Comparison of ENCODE assay signal across 25 mouse cellular contexts in the genomic region with DNA sequence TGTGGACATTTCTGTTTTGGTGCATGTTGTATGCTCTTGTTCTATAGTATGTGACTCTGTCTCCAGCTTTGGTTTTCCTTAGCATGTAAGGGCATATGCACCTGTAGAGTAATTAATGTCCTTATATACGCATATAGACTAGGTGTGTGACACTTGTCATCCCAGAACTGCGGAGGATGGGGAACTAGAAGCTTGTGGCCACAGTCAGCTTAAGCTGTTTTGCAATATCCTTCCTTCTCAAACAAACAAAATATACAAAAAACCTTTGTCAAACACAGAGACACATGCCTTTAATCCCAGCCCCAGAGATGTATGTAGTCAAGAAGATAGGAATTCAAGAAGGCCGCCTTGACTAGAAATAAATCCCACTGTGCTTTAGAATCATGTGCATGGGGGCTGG. TPM values are rescaled to one million over a fixed set of nuclear protein-coding genes. Genes with fewer than 3 reads are reported as not detected.
DNase-seq lines count a peak whose midpoint lies in the region; ATAC-seq and TF ChIP-seq lines count a peak whose summit lies in the region.
"Had no signal": no experiment of that assay in that cellular context is flagged by ENCODE, and none has a peak within 500 bp of the region (broad histone marks: within the 10 kb centered on the region; RNA-seq: fewer than 3 reads in every experiment).

No protein-coding gene starts in this region.

- TF ChIP-seq CTCF in bone marrow macrophage, adult 2 months (IDR thresholded peaks at IDR 0.05; ENCODE audit: low read depth, low read length): no peak

- H3K36me3 ChIP-seq in liver, embryonic 11.5 days (ENCODE audit: control insufficient read depth, insufficient read depth, low read length): peaks cover 24% of the 10 kb centered on the region

- WGBS in liver, embryonic 11.5 days: 92% methylated on average over 3 of the region's 3 CpGs

- no peak overlapping the region for H3K4me2 ChIP-seq in liver, embryonic 11.5 days
- H3K4me2 ChIP-seq: embryonic facial prominence, embryonic 12.5 days; forebrain, embryonic 13.5 days; forebrain, embryonic 15.5 days had no signal

- peaks cover 29% of the 10 kb centered on the region for H3K4me1 ChIP-seq in bone marrow macrophage, adult 2 months (ENCODE audit: control insufficient read depth, insufficient read depth, low read length)
- no peaks in the 10 kb centered on the region for H3K4me1 ChIP-seq in liver, embryonic 11.5 days (replicated peaks; ENCODE audit: control insufficient read depth, insufficient read depth, low read length)
- H3K4me1 ChIP-seq: embryonic facial prominence, embryonic 10.5 days; embryonic facial prominence, embryonic 12.5 days; forebrain, embryonic 15.5 days had no signal

- H3K27me3 ChIP-seq in liver, embryonic 11.5 days (replicated peaks; ENCODE audit: control insufficient read depth, insufficient read depth, low read length): no peaks in the 10 kb centered on the region
- H3K27me3 ChIP-seq: CH12.LX; embryonic facial prominence, embryonic 12.5 days; forebrain, embryonic 13.5 days; forebrain, embryonic 15.5 days; Patski had no signal

- no peak for TF ChIP-seq POLR2A in bone marrow macrophage, adult 2 months (IDR thresholded peaks at IDR 0.05; ENCODE audit: borderline replicate concordance, low read depth, low read length)

- H3K9me3 ChIP-seq in liver, embryonic 11.5 days (ENCODE audit: control insufficient read depth, low read length): no peaks in the 10 kb centered on the region
- H3K9me3 ChIP-seq: embryonic facial prominence, embryonic 10.5 days; embryonic facial prominence, embryonic 12.5 days; forebrain, embryonic 13.5 days; forebrain, embryonic 15.5 days; G1E had no signal

- H3K4me3 ChIP-seq in bone marrow macrophage, adult 2 months (ENCODE audit: insufficient read depth, low read length): no peak overlapping the region
- H3K4me3 ChIP-seq in liver, embryonic 11.5 days (ENCODE audit: low read depth, low read length): no peak overlapping the region
- H3K4me3 ChIP-seq: embryonic facial prominence, embryonic 10.5 days; embryonic facial prominence, embryonic 12.5 days; forebrain, embryonic 13.5 days; forebrain, embryonic 15.5 days had no signal

- peak; percentile 68 for ATAC-seq in granulocyte monocyte progenitor cell, adult 5-6 weeks (replicated peaks; ENCODE audit: poor library complexity, severe bottlenecking)
- ATAC-seq in liver, embryonic 11.5 days (replicated peaks; ENCODE audit: low FRiP score): no peak
- ATAC-seq: activated CD4-positive, CD25-positive, alpha-beta regulatory T cell, adult 4 months; CD4-positive, CD25-positive, alpha-beta regulatory T cell, adult 4 months; forebrain, embryonic 15.5 days; forebrain, postnatal 0 days; Patski had no signal

- H3K27ac ChIP-seq in bone marrow macrophage, adult 2 months (ENCODE audit: insufficient read depth, low read depth, low read length): peak overlapping the region; percentile 55
- no peak overlapping the region for H3K27ac ChIP-seq in liver, embryonic 11.5 days (ENCODE audit: low read depth, low read length)
- H3K27ac ChIP-seq: embryonic facial prominence, embryonic 10.5 days; embryonic facial prominence, embryonic 12.5 days had no signal

- no peak overlapping the region for H3K9ac ChIP-seq in liver, embryonic 11.5 days (ENCODE audit: low read depth, low read length)
- H3K9ac ChIP-seq: embryonic facial prominence, embryonic 12.5 days; forebrain, embryonic 13.5 days; forebrain, embryonic 15.5 days; forebrain, postnatal 0 days had no signal

- peak; percentile 36 for DNase-seq in 416B (ENCODE audit: low read depth)
- DNase-seq in cerebellum, postnatal 36 days: no peak
- no peak for DNase-seq in liver, embryonic 11.5 days (ENCODE audit: low spot score)
- DNase-seq in embryo, embryonic 10 days (ENCODE audit: low spot score): no peak
- DNase-seq: adrenal gland, adult 8-10 months; adrenal gland, postnatal 14 days; adrenal gland, postnatal 36 days; B cell, adult 2 months; cerebellum, adult 11 months; cerebellum, adult 18-20 months; cerebellum, adult 8-10 months; cerebellum, adult 9-11 months; cerebellum, postnatal 14 days; forebrain, postnatal 0 days had no signal

RNA-seq across cellular contexts. Expression of gene Senp2, which starts 36.6 kb away (rescaled TPM):
- polyA plus RNA-seq in bone marrow macrophage, adult 2 months (2012; ENCODE audit: insufficient read depth, insufficient read length, missing spikeins): 66.7 and 74.9 TPM in 2 replicates
- total RNA-seq in granulocyte monocyte progenitor cell, adult 5-6 weeks (2014; fragmentation: Nextera tagmentation): 37.0 and 40.1 TPM in 2 replicates
- total RNA-seq in granulocyte monocyte progenitor cell, adult 5-6 weeks (2017): 30.1 and 44.9 TPM in 2 replicates
- 65.1 and 70.5 TPM in 2 replicates for polyA plus RNA-seq in liver, embryonic 11.5 days (2014; fragmentation: Nextera tagmentation; extraction: Ambion mirVana)

RNA-seq across cellular contexts. Expression of gene Liph, which starts 50.5 kb away (rescaled TPM):
- polyA plus RNA-seq in bone marrow macrophage, adult 2 months (2012; ENCODE audit: insufficient read depth, insufficient read length, missing spikeins): 0.69 and 0.74 TPM in 2 replicates
- 0.53 TPM in 1 of 2 replicates, not detected in the other for total RNA-seq in granulocyte monocyte progenitor cell, adult 5-6 weeks (2014; fragmentation: Nextera tagmentation)
- total RNA-seq in granulocyte monocyte progenitor cell, adult 5-6 weeks (2017): not detected in 2 replicates
- 1.5 and 2.3 TPM in 2 replicates for polyA plus RNA-seq in liver, embryonic 11.5 days (2014; fragmentation: Nextera tagmentation; extraction: Ambion mirVana)
- polyA plus RNA-seq: G1E had no signal
